Comparison of ENCODE assay signal across 27 mouse cellular contexts in genomic region chr9:39287136-39287535, GRCm38 (mm10). TPM values are rescaled to one million over a fixed set of nuclear protein-coding genes. Genes with fewer than 3 reads are reported as not detected.
"Had no signal": no experiment of that assay in that cellular context is flagged by ENCODE, and none has a peak within 500 bp of the region (broad histone marks: within the 10 kb centered on the region; RNA-seq: fewer than 3 reads in every experiment).

No protein-coding gene starts in this region.

- DNase-seq: kidney, adult 2 months; kidney, postnatal 36 days; liver; liver, embryonic 13.5 days; lung, embryonic 14.5 days; right cerebral cortex, adult 18-20 months; right cerebral cortex, postnatal 14 days; right cerebral cortex, postnatal 4 days; thymus, postnatal 25 days had no signal

- H3K36me3 ChIP-seq: limb, embryonic 10.5 days; limb, embryonic 13.5 days; liver, embryonic 13.5 days; midbrain, embryonic 12.5 days; midbrain, embryonic 15.5 days; neural tube, embryonic 12.5 days; neural tube, embryonic 15.5 days had no signal

- H3K4me1 ChIP-seq: limb, embryonic 10.5 days; limb, embryonic 13.5 days; liver, embryonic 13.5 days; midbrain, embryonic 12.5 days; midbrain, embryonic 15.5 days; neural tube, embryonic 12.5 days; neural tube, embryonic 15.5 days had no signal

- H3K4me3 ChIP-seq: limb, embryonic 10.5 days; limb, embryonic 13.5 days; liver, embryonic 13.5 days; midbrain, embryonic 12.5 days; midbrain, embryonic 15.5 days; neural tube, embryonic 12.5 days; neural tube, embryonic 15.5 days had no signal

- ATAC-seq: lung, postnatal 0 days; midbrain, embryonic 15.5 days had no signal

- H3K9me3 ChIP-seq: limb, embryonic 10.5 days; limb, embryonic 13.5 days; liver, embryonic 13.5 days; midbrain, embryonic 12.5 days; midbrain, embryonic 15.5 days; neural tube, embryonic 12.5 days; neural tube, embryonic 15.5 days had no signal

- H3K27ac ChIP-seq: kidney, postnatal 0 days; limb, embryonic 10.5 days; limb, embryonic 13.5 days; liver, embryonic 13.5 days; macrophage; midbrain, embryonic 12.5 days; midbrain, embryonic 15.5 days; neural tube, embryonic 12.5 days; neural tube, embryonic 15.5 days had no signal

- H3K4me2 ChIP-seq: limb, embryonic 13.5 days; liver, embryonic 13.5 days; lung, embryonic 14.5 days; midbrain, embryonic 12.5 days; midbrain, embryonic 15.5 days; neural tube, embryonic 12.5 days; neural tube, embryonic 15.5 days had no signal

- H3K27me3 ChIP-seq: limb, embryonic 13.5 days; liver, embryonic 13.5 days; midbrain, embryonic 12.5 days; midbrain, embryonic 15.5 days; neural tube, embryonic 12.5 days; neural tube, embryonic 15.5 days had no signal

- H3K9ac ChIP-seq: limb, embryonic 13.5 days; liver, embryonic 13.5 days; lung, embryonic 14.5 days; midbrain, embryonic 12.5 days; midbrain, embryonic 15.5 days; neural tube, embryonic 12.5 days; neural tube, embryonic 15.5 days had no signal

RNA-seq across cellular contexts. Expression of gene Olfr945, which starts 10.5 kb away (rescaled TPM):
- total RNA-seq: layer of hippocampus, adult 18-20 months; layer of hippocampus, postnatal 14 days; left cerebral cortex, adult 8-10 months; left cerebral cortex, postnatal 14 days; megakaryocyte, adult 5-6 weeks had no signal
- polyA plus RNA-seq: intestine, embryonic 14.5 days; kidney, adult 2 months; kidney, embryonic 14.5 days; kidney, postnatal 0 days; limb, embryonic 10.5 days; limb, embryonic 13.5 days; liver, embryonic 13.5 days; liver, embryonic 16.5 days; lung, embryonic 14.5 days; lung, postnatal 0 days; macrophage; midbrain, embryonic 12.5 days; midbrain, embryonic 15.5 days; neural tube, embryonic 12.5 days; neural tube, embryonic 15.5 days; thymus, postnatal 0 days had no signal

RNA-seq across cellular contexts. Expression of gene Olfr1537, which starts 37.3 kb away (rescaled TPM):
- total RNA-seq: layer of hippocampus, adult 18-20 months; layer of hippocampus, postnatal 14 days; left cerebral cortex, adult 8-10 months; left cerebral cortex, postnatal 14 days; megakaryocyte, adult 5-6 weeks had no signal
- polyA plus RNA-seq: intestine, embryonic 14.5 days; kidney, adult 2 months; kidney, embryonic 14.5 days; kidney, postnatal 0 days; limb, embryonic 10.5 days; limb, embryonic 13.5 days; liver, embryonic 13.5 days; liver, embryonic 16.5 days; lung, embryonic 14.5 days; lung, postnatal 0 days; macrophage; midbrain, embryonic 12.5 days; midbrain, embryonic 15.5 days; neural tube, embryonic 12.5 days; neural tube, embryonic 15.5 days; thymus, postnatal 0 days had no signal

RNA-seq across cellular contexts. Expression of gene Olfr948, which starts 38.7 kb away (rescaled TPM):
- total RNA-seq: layer of hippocampus, adult 18-20 months; layer of hippocampus, postnatal 14 days; left cerebral cortex, adult 8-10 months; left cerebral cortex, postnatal 14 days; megakaryocyte, adult 5-6 weeks had no signal
- polyA plus RNA-seq: intestine, embryonic 14.5 days; kidney, adult 2 months; kidney, embryonic 14.5 days; kidney, postnatal 0 days; limb, embryonic 10.5 days; limb, embryonic 13.5 days; liver, embryonic 13.5 days; liver, embryonic 16.5 days; lung, embryonic 14.5 days; lung, postnatal 0 days; macrophage; midbrain, embryonic 12.5 days; midbrain, embryonic 15.5 days; neural tube, embryonic 12.5 days; neural tube, embryonic 15.5 days; thymus, postnatal 0 days had no signal
